Mouse (Mus musculus) lung, adult 2 months (tissue): ENCODE data around the gene D430042O09Rik.

Experiments used
- CTCF ChIP-seq: fragments of 200-500 bp; IDR thresholded peaks from 2 replicates; pipeline ENCODE4 v1.5.1; 2011; ENCODE audit warnings: mild to moderate bottlenecking, low read length, control low read depth; ENCODE audit not compliant: insufficient read depth
- POLR2A ChIP-seq: fragments of 200-500 bp; IDR thresholded peaks from 2 replicates; pipeline ENCODE4 v1.6.1; 2011; ENCODE audit warnings: low read depth, mild to moderate bottlenecking, control low read depth, low read length, borderline replicate concordance; ENCODE audit errors: extremely low read depth

DNA sequence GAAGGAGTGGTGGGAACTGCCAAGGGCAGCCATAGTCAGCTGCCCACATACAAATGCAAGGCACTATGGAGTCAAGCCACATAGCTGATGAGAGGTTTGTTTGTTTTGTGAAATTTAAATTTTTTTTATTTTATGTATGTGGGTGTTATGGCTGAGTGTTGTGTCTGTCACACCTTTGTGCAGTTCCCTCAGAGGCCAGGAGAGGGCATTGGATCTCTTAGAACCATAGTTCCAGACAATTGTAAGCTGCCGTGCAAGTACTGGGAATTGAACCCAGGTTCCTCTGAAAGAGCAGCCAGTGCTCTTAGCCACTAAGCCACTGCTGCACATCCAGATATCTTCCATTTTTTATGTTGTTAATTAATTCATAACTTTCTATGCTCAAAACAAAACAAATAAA is 75.5 kb downstream of the D430042O09Rik start:
- TF ChIP-seq CTCF = no peak
- TF ChIP-seq POLR2A = no peak
